Mouse (Mus musculus) liver, adult 2 months (tissue): ENCODE results near the gene 4933427D14Rik.

ENCODE experiments used
- CTCF ChIP-seq: fragments of 200-500 bp; IDR thresholded peaks from 2 replicates; pipeline ENCODE4 v1.5.1; 2011; ENCODE audit warnings: low read depth, low read length, control low read depth
- POLR2A ChIP-seq: fragments of 200-500 bp; IDR thresholded peaks from 2 replicates; pipeline ENCODE4 v1.6.1; 2011; ENCODE audit warnings: low read length, control low read depth; ENCODE audit not compliant: insufficient read depth; ENCODE audit errors: extremely low read depth

GRCm38 (mm10) chr11:72207204-72207833, at the start of gene 4933427D14Rik, which contains the start of gene Txndc17:
- TF ChIP-seq CTCF (no peak), POLR2A (0 out of 2 replicates have a peak, but pooled peaks have one; percentile 59)
